Mouse (Mus musculus) limb, embryonic 15.5 days (tissue): ENCODE data around the gene Mllt3. TPM values are rescaled to one million over a fixed set of nuclear protein-coding genes. Genes with fewer than 3 reads are reported as not detected.

ENCODE experiments used
- ATAC-seq: fragments of 200-750 bp; cut with Nextera tagmentation; 2 replicates; pipeline ENCODE4 v1.8.0; 2017; ENCODE audit warnings: low read depth, moderate TSS enrichment; ENCODE audit not compliant: insufficient number of reproducible peaks, low FRiP score, low TSS enrichment
- H3K27ac ChIP-seq: fragments of 300-500 bp; sonication (generic); 2 replicates; pipeline ENCODE4 v1.5.1; 2015; ENCODE audit warnings: moderate library complexity, mild to moderate bottlenecking, inconsistent platforms
- H3K27me3 ChIP-seq: fragments of 300-500 bp; sonication (generic); 2 replicates; pipeline ENCODE4 v1.6.1; 2015; ENCODE audit warnings: inconsistent platforms
- H3K36me3 ChIP-seq: fragments of 300-500 bp; sonication (generic); 2 replicates; pipeline ENCODE4 v1.6.1; 2015; ENCODE audit warnings: inconsistent platforms
- H3K4me1 ChIP-seq: fragments of 300-500 bp; sonication (generic); 2 replicates; pipeline ENCODE4 v1.6.1; 2015; ENCODE audit warnings: inconsistent platforms
- H3K4me2 ChIP-seq: fragments of 300-500 bp; sonication (generic); 2 replicates; pipeline ENCODE4 v1.6.1; 2015; ENCODE audit warnings: mild to moderate bottlenecking, inconsistent platforms
- H3K4me3 ChIP-seq: fragments of 300-500 bp; sonication (generic); 2 replicates; pipeline ENCODE4 v1.5.1; 2015; ENCODE audit warnings: mild to moderate bottlenecking, inconsistent platforms
- H3K9ac ChIP-seq: fragments of 300-500 bp; sonication (generic); 2 replicates; pipeline ENCODE4 v1.6.1; 2015; ENCODE audit warnings: inconsistent platforms
- H3K9me3 ChIP-seq: fragments of 300-500 bp; sonication (generic); 2 replicates; pipeline ENCODE4 v1.6.1; 2016; ENCODE audit warnings: inconsistent platforms
- WGBS: fragments of 180-500 bp; shearing (Covaris S2); methylation state at CpG from one replicate; pipeline ENCODE4 v1.1.7; 2015; 5-methylcytosine and 5-hydroxymethylcytosine counted together
- polyA plus RNA-seq: library from polyadenylated mRNA; unstranded; fragments of >200 nt; fragmentation: Nextera tagmentation; extraction: Ambion mirVana; gene quantifications from 2 replicates; pipeline ENCODE4 v1.2.1, GENCODE M21; 2015

Mllt3 gene
- polyA plus RNA-seq: 42.0 and 42.2 TPM in 2 replicates

GRCm38 (mm10) chr4:88033216-88033653, at the start of gene Mllt3:
Mllt3 (minus strand) TSS chr4:88033364.
- Histone ChIP-seq H3K9ac (peak within 1 kb of the TSS; percentile 83), H3K4me2 (peak within 1 kb of the TSS; percentile 91), H3K27me3 (peaks cover 2% of the 10 kb centered on the region; the same call in 1 of the 2 replicates), H3K4me3 (peak within 1 kb of the TSS; percentile 86), H3K36me3 (no peaks in the 10 kb centered on the region), H3K9me3 (no peaks in the 10 kb centered on the region), H3K4me1 (peaks cover 21% of the 10 kb centered on the region), H3K27ac (peak within 1 kb of the TSS; percentile 93)
- peak; percentile 90 for ATAC-seq
- WGBS: 0% methylated on average over 37 of the region's 37 CpGs

- no peak overlapping the region for H3K4me3 ChIP-seq
- 85% methylated on average over 4 of the region's 4 CpGs for WGBS
- peaks cover 8% of the 10 kb centered on the region; the same call in 1 of the 2 replicates for H3K4me1 ChIP-seq
- no peak for ATAC-seq
- H3K9ac ChIP-seq: no peak overlapping the region
- no peaks in the 10 kb centered on the region for H3K9me3 ChIP-seq
- no peaks in the 10 kb centered on the region for H3K27me3 ChIP-seq
- H3K36me3 ChIP-seq: no peaks in the 10 kb centered on the region
- no peak overlapping the region for H3K4me2 ChIP-seq
- H3K27ac ChIP-seq: no peak overlapping the region
Observed at GRCm38 (mm10) chr4:88082381-88082780, 49.2 kb upstream of the Mllt3 start.

GRCm38 (mm10) chr4:88081885-88082284, 48.7 kb upstream of the Mllt3 start:
- Histone ChIP-seq H3K4me2 (no peak overlapping the region), H3K27me3 (no peaks in the 10 kb centered on the region), H3K27ac (no peak overlapping the region), H3K4me1 (peaks cover 8% of the 10 kb centered on the region; the same call in 1 of the 2 replicates), H3K9me3 (no peaks in the 10 kb centered on the region), H3K4me3 (no peak overlapping the region), H3K36me3 (no peaks in the 10 kb centered on the region), H3K9ac (no peak overlapping the region)
- WGBS: 90% methylated on average over 3 of the region's 3 CpGs
- ATAC-seq: no peak

- no peaks in the 10 kb centered on the region for H3K27me3 ChIP-seq
- no peaks in the 10 kb centered on the region for H3K9me3 ChIP-seq
- no peak for ATAC-seq
- no peaks in the 10 kb centered on the region for H3K36me3 ChIP-seq
- no peak overlapping the region for H3K4me3 ChIP-seq
- H3K4me1 ChIP-seq: peaks cover 8% of the 10 kb centered on the region; the same call in 1 of the 2 replicates
- no peak overlapping the region for H3K9ac ChIP-seq
- no peak overlapping the region for H3K4me2 ChIP-seq
- WGBS: 54% methylated on average over 5 of the region's 5 CpGs
- H3K27ac ChIP-seq: no peak overlapping the region
Observed at GRCm38 (mm10) chr4:88081417-88081816, 48.3 kb upstream of the Mllt3 start.

GRCm38 (mm10) chr4:88078983-88079382, 45.8 kb upstream of the Mllt3 start:
- H3K4me3 ChIP-seq: no peak overlapping the region
- H3K36me3 ChIP-seq: no peaks in the 10 kb centered on the region
- no peak overlapping the region for H3K27ac ChIP-seq
- no peak for ATAC-seq
- H3K4me1 ChIP-seq: peaks cover 6% of the 10 kb centered on the region; the same call in 1 of the 2 replicates
- no peak overlapping the region for H3K9ac ChIP-seq
- H3K27me3 ChIP-seq: no peaks in the 10 kb centered on the region
- H3K4me2 ChIP-seq: no peak overlapping the region
- WGBS: 68% methylated on average over 3 of the region's 3 CpGs
- no peaks in the 10 kb centered on the region for H3K9me3 ChIP-seq

- Histone ChIP-seq H3K36me3 (no peaks in the 10 kb centered on the region), H3K9me3 (no peaks in the 10 kb centered on the region), H3K9ac (no peak overlapping the region), H3K4me1 (no peaks in the 10 kb centered on the region), H3K4me3 (no peak overlapping the region), H3K27ac (no peak overlapping the region), H3K27me3 (no peaks in the 10 kb centered on the region), H3K4me2 (no peak overlapping the region)
- 66% methylated on average over 2 of the region's 2 CpGs for WGBS
- ATAC-seq: no peak
Observed at GRCm38 (mm10) chr4:88075388-88075787, 42.2 kb upstream of the Mllt3 start.

- no peak overlapping the region for H3K9ac ChIP-seq
- no peak overlapping the region for H3K27ac ChIP-seq
- 65% methylated on average over 8 of the region's 8 CpGs for whole genome bisulfite sequencing
- no peaks in the 10 kb centered on the region for H3K4me1 ChIP-seq
- no peak for ATAC-seq
- no peaks in the 10 kb centered on the region for H3K36me3 ChIP-seq
- H3K4me2 ChIP-seq: no peak overlapping the region
- no peaks in the 10 kb centered on the region for H3K9me3 ChIP-seq
- no peak overlapping the region for H3K4me3 ChIP-seq
- H3K27me3 ChIP-seq: no peaks in the 10 kb centered on the region
Observed at GRCm38 (mm10) chr4:88046280-88046679, 13.1 kb upstream of the Mllt3 start.

- no peak for ATAC-seq
Observed at GRCm38 (mm10) chr4:88045151-88045550, 12.0 kb upstream of the Mllt3 start.

GRCm38 (mm10) chr4:88035361-88035760, 2.2 kb upstream of the Mllt3 start:
- no peaks in the 10 kb centered on the region for H3K36me3 ChIP-seq
- WGBS: under 1% methylated on average over 11 of the region's 11 CpGs
- no peak for ATAC-seq
- H3K9me3 ChIP-seq: no peaks in the 10 kb centered on the region
- peak overlapping the region; percentile 91 for H3K4me2 ChIP-seq
- no peak overlapping the region for H3K9ac ChIP-seq
- peaks cover 2% of the 10 kb centered on the region; the same call in 1 of the 2 replicates for H3K27me3 ChIP-seq
- peaks cover 21% of the 10 kb centered on the region for H3K4me1 ChIP-seq
- peak overlapping the region; percentile 23 for H3K4me3 ChIP-seq
- H3K27ac ChIP-seq: no peak overlapping the region

More at GRCm38 (mm10) chr4:88045151-88045550, 12.0 kb upstream of the Mllt3 start:
- Histone ChIP-seq H3K9me3 (no peaks in the 10 kb centered on the region), H3K36me3 (no peaks in the 10 kb centered on the region), H3K27me3 (no peaks in the 10 kb centered on the region), H3K4me1 (no peaks in the 10 kb centered on the region), H3K27ac (no peak overlapping the region), H3K4me3 (no peak overlapping the region), H3K4me2 (no peak overlapping the region), H3K9ac (no peak overlapping the region)
- 82% methylated on average over 4 of the region's 4 CpGs for WGBS

- H3K9ac ChIP-seq: no peak overlapping the region
- WGBS: 4% methylated on average over 18 of the region's 18 CpGs
Observed at GRCm38 (mm10) chr4:88034387-88035157, 1.4 kb upstream of the Mllt3 start.

GRCm38 (mm10) chr4:88033729-88034386, 694 bp upstream of the Mllt3 start:
- H3K27ac ChIP-seq: peak overlapping the region; percentile 93
- H3K4me2 ChIP-seq: peak overlapping the region; percentile 91
- H3K36me3 ChIP-seq: no peaks in the 10 kb centered on the region

More at GRCm38 (mm10) chr4:88034387-88035157, 1.4 kb upstream of the Mllt3 start:
- H3K4me1 ChIP-seq: peaks cover 21% of the 10 kb centered on the region
- H3K36me3 ChIP-seq: no peaks in the 10 kb centered on the region
- peak overlapping the region; percentile 91 for H3K4me2 ChIP-seq
- no peak for ATAC-seq
- H3K4me3 ChIP-seq: peak overlapping the region; percentile 86
- no peaks in the 10 kb centered on the region for H3K9me3 ChIP-seq
- peaks cover 2% of the 10 kb centered on the region; the same call in 1 of the 2 replicates for H3K27me3 ChIP-seq
- no peak overlapping the region for H3K27ac ChIP-seq

More at GRCm38 (mm10) chr4:88033729-88034386, 694 bp upstream of the Mllt3 start:
- peak overlapping the region; percentile 86 for H3K4me3 ChIP-seq
- under 1% methylated on average over 25 of the region's 25 CpGs for WGBS
- H3K9ac ChIP-seq: peak overlapping the region; percentile 35; the same call in 1 of the 2 replicates
- peaks cover 21% of the 10 kb centered on the region for H3K4me1 ChIP-seq
- H3K9me3 ChIP-seq: no peaks in the 10 kb centered on the region
- ATAC-seq: no peak
- H3K27me3 ChIP-seq: peaks cover 2% of the 10 kb centered on the region; the same call in 1 of the 2 replicates
